Mouse (Mus musculus): ENCODE results near the gene 1500011B03Rik. TPM values are rescaled to one million over a fixed set of nuclear protein-coding genes. Genes with fewer than 3 reads are reported as not detected.

1500011B03Rik gene
- polyA plus RNA-seq, 1 experiment = 32.9 TPM

DNA sequence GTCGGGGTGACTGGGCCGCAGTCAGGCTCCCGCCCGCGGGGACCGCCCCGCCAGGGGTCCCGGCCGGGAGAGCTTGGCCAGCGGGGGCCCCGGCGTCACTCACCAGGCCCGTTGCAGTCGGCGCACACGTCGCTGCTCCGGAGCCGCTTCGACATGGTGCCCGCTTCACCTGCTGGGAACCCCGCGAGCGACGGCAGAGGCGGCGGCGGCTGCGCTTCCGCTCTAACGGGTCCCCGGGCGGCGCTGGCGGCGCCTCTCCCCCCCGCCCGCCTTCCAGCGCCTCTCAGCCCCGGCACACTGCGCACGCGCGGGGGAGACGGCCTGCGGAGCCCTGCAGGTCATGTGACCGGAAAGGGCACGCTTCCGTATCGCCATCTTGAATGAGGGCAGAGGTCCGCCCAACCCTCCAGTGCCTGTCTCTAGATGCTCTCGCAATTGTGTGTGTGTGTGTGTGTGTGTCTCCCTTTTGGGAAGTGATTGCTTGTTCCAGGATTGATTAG lies 50.0 kb downstream of the 1500011B03Rik start:
- TF ChIP-seq CTCF (IDR thresholded peaks at IDR 0.05; ENCODE audit: low read depth, low read length) = no peak
- H3K4me1 ChIP-seq (ENCODE audit: control insufficient read depth, insufficient read depth, low read length) = peaks cover 29% of the 10 kb centered on the region
- peak overlapping the region; percentile 77 for H3K27ac ChIP-seq (ENCODE audit: insufficient read depth, low read depth, low read length)
- peak overlapping the region; percentile 72 for H3K4me3 ChIP-seq (ENCODE audit: insufficient read depth, low read length)

- Histone ChIP-seq H3K4me3 (ENCODE audit: insufficient read depth, low read length) (peak overlapping the region; percentile 72), H3K27ac (ENCODE audit: insufficient read depth, low read depth, low read length) (peak overlapping the region; percentile 73), H3K4me1 (ENCODE audit: control insufficient read depth, insufficient read depth, low read length) (peaks cover 23% of the 10 kb centered on the region)
- TF ChIP-seq CTCF (IDR thresholded peaks at IDR 0.05; ENCODE audit: low read depth, low read length) = no peak
- no peak for TF ChIP-seq POLR2A (IDR thresholded peaks at IDR 0.05; ENCODE audit: borderline replicate concordance, low read depth, low read length)
Observed at GRCm38 (mm10) chr5:114772456-114773203, 50.6 kb downstream of the 1500011B03Rik start.

GRCm38 (mm10) chr5:114771796-114772195 lies 51.5 kb downstream of the 1500011B03Rik start:
- TF ChIP-seq POLR2A (IDR thresholded peaks at IDR 0.05; ENCODE audit: borderline replicate concordance, low read depth, low read length) (no peak), CTCF (IDR thresholded peaks at IDR 0.05; ENCODE audit: low read depth, low read length) (no peak)
- Histone ChIP-seq H3K4me1 (ENCODE audit: control insufficient read depth, insufficient read depth, low read length) (peaks cover 26% of the 10 kb centered on the region), H3K4me3 (ENCODE audit: insufficient read depth, low read length) (peak overlapping the region; percentile 72), H3K27ac (ENCODE audit: insufficient read depth, low read depth, low read length) (peak overlapping the region; percentile 73)

GRCm38 (mm10) chr5:114769786-114770185 lies 53.5 kb downstream of the 1500011B03Rik start:
- no peak for TF ChIP-seq CTCF (IDR thresholded peaks at IDR 0.05; ENCODE audit: low read depth, low read length)
- no peak for TF ChIP-seq POLR2A (IDR thresholded peaks at IDR 0.05; ENCODE audit: borderline replicate concordance, low read depth, low read length)
- no peak overlapping the region for H3K4me3 ChIP-seq (ENCODE audit: insufficient read depth, low read length)
- peaks cover 30% of the 10 kb centered on the region for H3K4me1 ChIP-seq (ENCODE audit: control insufficient read depth, insufficient read depth, low read length)
- H3K27ac ChIP-seq (ENCODE audit: insufficient read depth, low read depth, low read length) = no peak overlapping the region

DNA sequence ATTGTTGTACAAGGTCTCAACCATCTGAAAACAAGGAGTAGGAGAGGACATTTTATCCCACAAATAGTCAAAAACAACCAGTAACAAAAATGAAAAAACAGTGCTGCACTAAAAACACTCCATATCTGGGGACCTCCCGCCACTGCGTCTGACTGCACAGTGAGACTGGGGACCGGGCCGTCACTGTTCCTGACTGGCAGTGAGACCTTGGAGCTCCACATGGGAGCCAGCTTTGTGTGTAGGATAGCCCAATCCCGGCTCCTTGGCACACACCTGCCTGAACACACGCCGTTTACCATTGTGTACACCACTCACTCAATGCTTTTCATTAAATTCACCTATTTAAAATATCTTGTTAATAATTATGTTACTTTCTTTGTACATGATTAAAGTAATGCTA lies 56.1 kb downstream of the 1500011B03Rik start:
- Histone ChIP-seq H3K4me3 (ENCODE audit: insufficient read depth, low read length) (no peak overlapping the region), H3K4me1 (ENCODE audit: control insufficient read depth, insufficient read depth, low read length) (peaks cover 30% of the 10 kb centered on the region), H3K27ac (ENCODE audit: insufficient read depth, low read depth, low read length) (no peak overlapping the region)
- TF ChIP-seq CTCF (IDR thresholded peaks at IDR 0.05; ENCODE audit: low read depth, low read length) (no peak), POLR2A (IDR thresholded peaks at IDR 0.05; ENCODE audit: borderline replicate concordance, low read depth, low read length) (no peak)

- Histone ChIP-seq H3K4me1 (ENCODE audit: control insufficient read depth, insufficient read depth, low read length) (peaks cover 30% of the 10 kb centered on the region), H3K27ac (ENCODE audit: insufficient read depth, low read depth, low read length) (no peak overlapping the region; the same call in 1 of the 2 replicates), H3K4me3 (ENCODE audit: insufficient read depth, low read length) (no peak overlapping the region)
- TF ChIP-seq POLR2A (IDR thresholded peaks at IDR 0.05; ENCODE audit: borderline replicate concordance, low read depth, low read length) (no peak), CTCF (IDR thresholded peaks at IDR 0.05; ENCODE audit: low read depth, low read length) (no peak)
Observed at GRCm38 (mm10) chr5:114766686-114767085, 56.6 kb downstream of the 1500011B03Rik start.

DNA sequence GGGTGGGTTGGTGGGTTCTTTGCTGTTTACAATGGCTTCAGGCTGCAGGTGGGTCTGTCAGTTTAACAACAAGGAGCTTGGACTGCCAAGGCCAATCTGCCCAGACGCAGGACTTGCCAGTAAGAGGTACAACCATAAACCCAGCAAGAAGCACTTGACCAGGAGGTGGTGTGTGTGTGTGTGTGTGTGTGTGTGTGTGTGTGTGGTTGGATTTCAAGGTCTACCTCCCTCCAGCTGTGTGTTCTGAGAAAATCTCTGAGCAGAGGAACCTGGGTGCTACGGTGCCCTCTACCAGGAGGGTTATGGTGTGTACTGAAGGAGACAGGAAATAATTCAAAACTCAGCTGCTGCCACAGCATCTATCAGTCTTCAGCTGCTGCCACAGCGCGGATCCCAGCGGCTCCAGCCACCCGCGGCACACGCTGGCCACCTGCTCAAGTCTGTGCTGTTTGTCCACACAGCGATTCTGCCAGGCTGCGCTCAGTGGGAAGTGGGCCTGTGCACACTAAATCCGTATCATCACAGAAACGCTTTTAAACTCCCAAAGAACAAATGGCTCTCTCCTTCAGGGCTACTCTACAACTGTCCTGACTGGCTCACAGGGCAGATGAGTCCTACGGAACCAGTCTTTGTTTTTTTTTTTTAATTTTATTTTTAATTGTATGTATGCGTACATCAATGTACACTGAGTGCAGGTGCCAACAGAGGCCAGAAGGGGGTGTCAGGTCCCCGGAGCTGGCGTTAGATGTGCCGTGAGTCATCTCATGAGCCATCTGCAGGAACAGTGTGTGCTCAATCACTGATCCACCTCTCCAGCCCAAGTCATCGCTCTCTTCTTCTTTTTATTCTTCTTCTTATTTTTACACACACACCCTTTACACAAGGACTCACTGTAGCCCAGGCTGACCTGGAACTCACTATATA lies 58.2 kb downstream of the 1500011B03Rik start:
- H3K4me1 ChIP-seq (ENCODE audit: control insufficient read depth, insufficient read depth, low read length) = peaks cover 19% of the 10 kb centered on the region

GRCm38 (mm10) chr5:114761980-114762379 lies 61.3 kb downstream of the 1500011B03Rik start:
- Histone ChIP-seq H3K27ac (ENCODE audit: insufficient read depth, low read depth, low read length) (no peak overlapping the region), H3K4me3 (ENCODE audit: insufficient read depth, low read length) (no peak overlapping the region), H3K4me1 (ENCODE audit: control insufficient read depth, insufficient read depth, low read length) (peaks cover 13% of the 10 kb centered on the region)
- TF ChIP-seq CTCF (IDR thresholded peaks at IDR 0.05; ENCODE audit: low read depth, low read length) (no peak), POLR2A (IDR thresholded peaks at IDR 0.05; ENCODE audit: borderline replicate concordance, low read depth, low read length) (no peak)

More for the DNA sequence above, 58.2 kb downstream of the 1500011B03Rik start:
- H3K27ac ChIP-seq (ENCODE audit: insufficient read depth, low read depth, low read length) = no peak overlapping the region
- H3K4me3 ChIP-seq (ENCODE audit: insufficient read depth, low read length) = no peak overlapping the region
- TF ChIP-seq CTCF (IDR thresholded peaks at IDR 0.05; ENCODE audit: low read depth, low read length) = no peak

- H3K27ac ChIP-seq (ENCODE audit: insufficient read depth, low read depth, low read length) = no peak overlapping the region
- TF ChIP-seq CTCF (IDR thresholded peaks at IDR 0.05; ENCODE audit: low read depth, low read length) (no peak), POLR2A (IDR thresholded peaks at IDR 0.05; ENCODE audit: borderline replicate concordance, low read depth, low read length) (no peak)
- no peak overlapping the region for H3K4me3 ChIP-seq (ENCODE audit: insufficient read depth, low read length)
- no peaks in the 10 kb centered on the region for H3K4me1 ChIP-seq (ENCODE audit: control insufficient read depth, insufficient read depth, low read length)
Observed at GRCm38 (mm10) chr5:114759536-114760090, 63.7 kb downstream of the 1500011B03Rik start.

Other genes starting within 250 kb of the 1500011B03Rik start
- gene Trpv4, start 165.0 kb downstream of the 1500011B03Rik start, polyA plus RNA-seq (2012; ENCODE audit: insufficient read depth, insufficient read length, missing spikeins) = 27.4 and 31.8 TPM in 2 replicates
- gene Gltp, start 132.5 kb downstream of the 1500011B03Rik start, polyA plus RNA-seq (2012; ENCODE audit: insufficient read depth, insufficient read length, missing spikeins) = 336 and 371 TPM in 2 replicates
- 13.1 and 13.7 TPM in 2 replicates for gene Tchp, start 115.7 kb downstream of the 1500011B03Rik start, polyA plus RNA-seq (2012; ENCODE audit: insufficient read depth, insufficient read length, missing spikeins)
- gene Ankrd13a, start 48.8 kb downstream of the 1500011B03Rik start, polyA plus RNA-seq (2012; ENCODE audit: insufficient read depth, insufficient read length, missing spikeins) = 102 and 116 TPM in 2 replicates
- gene Git2, start 48.0 kb downstream of the 1500011B03Rik start, polyA plus RNA-seq (2012; ENCODE audit: insufficient read depth, insufficient read length, missing spikeins) = 111 and 116 TPM in 2 replicates
- not detected in 2 replicates for gene 4930519G04Rik, start 30.2 kb upstream of the 1500011B03Rik start, polyA plus RNA-seq (2012; ENCODE audit: insufficient read depth, insufficient read length, missing spikeins)
- gene Gm9936, start 35.2 kb upstream of the 1500011B03Rik start, polyA plus RNA-seq (2012; ENCODE audit: insufficient read depth, insufficient read length, missing spikeins) = not detected in 2 replicates
- 359 and 380 TPM in 2 replicates for gene Oasl2, start 73.5 kb upstream of the 1500011B03Rik start, polyA plus RNA-seq (2012; ENCODE audit: insufficient read depth, insufficient read length, missing spikeins)
- 13.1 and 14.6 TPM in 2 replicates for gene Oasl1, start 99.8 kb upstream of the 1500011B03Rik start, polyA plus RNA-seq (2012; ENCODE audit: insufficient read depth, insufficient read length, missing spikeins)
- gene 2210016L21Rik, start 118.7 kb upstream of the 1500011B03Rik start, polyA plus RNA-seq (2012; ENCODE audit: insufficient read depth, insufficient read length, missing spikeins) = 24.1 and 30.3 TPM in 2 replicates
- not detected in 2 replicates for gene Hnf1a, start 147.6 kb upstream of the 1500011B03Rik start, polyA plus RNA-seq (2012; ENCODE audit: insufficient read depth, insufficient read length, missing spikeins)
- gene Sppl3, start 187.7 kb upstream of the 1500011B03Rik start, polyA plus RNA-seq (2012; ENCODE audit: insufficient read depth, insufficient read length, missing spikeins) = 60.1 and 65.2 TPM in 2 replicates